Mouse (Mus musculus): ENCODE data around the gene Lsp1. TPM values are rescaled to one million over a fixed set of nuclear protein-coding genes. Genes with fewer than 3 reads are reported as not detected.

Lsp1 gene
- total and polyA plus RNA-seq, 2 experiments: 1.4 to 6.0 TPM

GRCm38 (mm10) chr7:142533059-142533855 is 72.6 kb downstream of the Lsp1 start:
- peak; percentile 75 for DNase-seq (ENCODE audit: extremely low read depth, low read depth, low spot score)
- Histone ChIP-seq H3K27me3 (ENCODE audit: control insufficient read depth, insufficient read depth, low read length) (no peaks in the 10 kb centered on the region), H3K4me1 (ENCODE audit: control insufficient read depth, insufficient read depth, low read length) (peaks cover 12% of the 10 kb centered on the region), H3K4me3 (ENCODE audit: insufficient read depth, low read depth, low read length) (peak overlapping the region; percentile 77), H3K79me2 (ENCODE audit: control insufficient read depth, insufficient read depth, low read length) (no peaks in the 10 kb centered on the region), H3K27ac (replicated peaks; ENCODE audit: insufficient read depth, low read depth, low read length) (peak overlapping the region; percentile 45), H3K36me3 (ENCODE audit: control insufficient read depth, insufficient read depth, low read length) (no peaks in the 10 kb centered on the region), H3K9ac (ENCODE audit: low read depth, low read length) (peak overlapping the region; percentile 71)
- TF ChIP-seq POLR2A (IDR thresholded peaks at IDR 0.05; ENCODE audit: extremely low read depth, insufficient read depth, low read length): no peak
- peak; percentile 86 for TF ChIP-seq CTCF (IDR thresholded peaks at IDR 0.05; ENCODE audit: low read depth, low read length)
- 1% methylated on average over 42 of the region's 44 CpGs for WGBS

GRCm38 (mm10) chr7:142535116-142535515 is 74.5 kb downstream of the Lsp1 start:
- Histone ChIP-seq H3K27ac (replicated peaks; ENCODE audit: insufficient read depth, low read depth, low read length) (peak overlapping the region; percentile 63), H3K36me3 (ENCODE audit: control insufficient read depth, insufficient read depth, low read length) (no peaks in the 10 kb centered on the region), H3K27me3 (ENCODE audit: control insufficient read depth, insufficient read depth, low read length) (no peaks in the 10 kb centered on the region), H3K4me3 (ENCODE audit: insufficient read depth, low read depth, low read length) (no peak overlapping the region), H3K9ac (ENCODE audit: low read depth, low read length) (no peak overlapping the region), H3K4me1 (ENCODE audit: control insufficient read depth, insufficient read depth, low read length) (peaks cover 12% of the 10 kb centered on the region), H3K79me2 (ENCODE audit: control insufficient read depth, insufficient read depth, low read length) (no peaks in the 10 kb centered on the region)
- DNase-seq (ENCODE audit: extremely low read depth, low read depth, low spot score): peak; percentile 19
- WGBS: 42% methylated on average over 4 of the region's 4 CpGs
- TF ChIP-seq POLR2A (IDR thresholded peaks at IDR 0.05; ENCODE audit: extremely low read depth, insufficient read depth, low read length): no peak

GRCm38 (mm10) chr7:142535832-142536231 is 75.2 kb downstream of the Lsp1 start:
- DNase-seq (ENCODE audit: extremely low read depth, low read depth, low spot score): peak; percentile 83
- Histone ChIP-seq H3K9ac (ENCODE audit: low read depth, low read length) (no peak overlapping the region), H3K79me2 (ENCODE audit: control insufficient read depth, insufficient read depth, low read length) (no peaks in the 10 kb centered on the region), H3K4me1 (ENCODE audit: control insufficient read depth, insufficient read depth, low read length) (peaks cover 12% of the 10 kb centered on the region), H3K27me3 (ENCODE audit: control insufficient read depth, insufficient read depth, low read length) (no peaks in the 10 kb centered on the region), H3K4me3 (ENCODE audit: insufficient read depth, low read depth, low read length) (no peak overlapping the region), H3K36me3 (ENCODE audit: control insufficient read depth, insufficient read depth, low read length) (no peaks in the 10 kb centered on the region), H3K27ac (replicated peaks; ENCODE audit: insufficient read depth, low read depth, low read length) (peak overlapping the region; percentile 63)
- TF ChIP-seq POLR2A (IDR thresholded peaks at IDR 0.05; ENCODE audit: extremely low read depth, insufficient read depth, low read length) (no peak), CTCF (IDR thresholded peaks at IDR 0.05; ENCODE audit: low read depth, low read length) (no peak)
- 39% methylated on average over 5 of the region's 5 CpGs for WGBS

GRCm38 (mm10) chr7:142537181-142537580 is 76.6 kb downstream of the Lsp1 start:
- H3K27me3 ChIP-seq (ENCODE audit: control insufficient read depth, insufficient read depth, low read length): no peaks in the 10 kb centered on the region
- no peak overlapping the region for H3K4me3 ChIP-seq (ENCODE audit: insufficient read depth, low read depth, low read length)
- TF ChIP-seq CTCF (IDR thresholded peaks at IDR 0.05; ENCODE audit: low read depth, low read length) (no peak), POLR2A (IDR thresholded peaks at IDR 0.05; ENCODE audit: extremely low read depth, insufficient read depth, low read length) (no peak)
- no peak overlapping the region for H3K27ac ChIP-seq (replicated peaks; ENCODE audit: insufficient read depth, low read depth, low read length)
- no peaks in the 10 kb centered on the region for H3K79me2 ChIP-seq (ENCODE audit: control insufficient read depth, insufficient read depth, low read length)
- no peak overlapping the region for H3K9ac ChIP-seq (ENCODE audit: low read depth, low read length)
- DNase-seq (ENCODE audit: extremely low read depth, low read depth, low spot score): no peak
- H3K36me3 ChIP-seq (ENCODE audit: control insufficient read depth, insufficient read depth, low read length): 0 out of 2 replicates have a peak, but pooled peaks cover 2% of the 10 kb centered on the region
- H3K4me1 ChIP-seq (ENCODE audit: control insufficient read depth, insufficient read depth, low read length): peaks cover 12% of the 10 kb centered on the region
- WGBS: 79% methylated on average over 5 of the region's 5 CpGs

- 18% methylated on average over 6 of the region's 6 CpGs for WGBS
- no peak overlapping the region for H3K27ac ChIP-seq (replicated peaks; ENCODE audit: insufficient read depth, low read depth, low read length)
- peaks cover 12% of the 10 kb centered on the region for H3K4me1 ChIP-seq (ENCODE audit: control insufficient read depth, insufficient read depth, low read length)
Observed at GRCm38 (mm10) chr7:142537879-142538278, 77.3 kb downstream of the Lsp1 start.

GRCm38 (mm10) chr7:142538291-142538690 is 77.7 kb downstream of the Lsp1 start:
- TF ChIP-seq CTCF (IDR thresholded peaks at IDR 0.05; ENCODE audit: low read depth, low read length): no peak
- no peak for TF ChIP-seq POLR2A (IDR thresholded peaks at IDR 0.05; ENCODE audit: extremely low read depth, insufficient read depth, low read length)
- Histone ChIP-seq H3K4me3 (ENCODE audit: insufficient read depth, low read depth, low read length) (no peak overlapping the region), H3K9ac (ENCODE audit: low read depth, low read length) (no peak overlapping the region)

More at GRCm38 (mm10) chr7:142537879-142538278, 77.3 kb downstream of the Lsp1 start:
- TF ChIP-seq CTCF (IDR thresholded peaks at IDR 0.05; ENCODE audit: low read depth, low read length) (peak; percentile 76), POLR2A (IDR thresholded peaks at IDR 0.05; ENCODE audit: extremely low read depth, insufficient read depth, low read length) (no peak)
- Histone ChIP-seq H3K36me3 (ENCODE audit: control insufficient read depth, insufficient read depth, low read length) (0 out of 2 replicates have a peak, but pooled peaks cover 2% of the 10 kb centered on the region), H3K9ac (ENCODE audit: low read depth, low read length) (no peak overlapping the region), H3K79me2 (ENCODE audit: control insufficient read depth, insufficient read depth, low read length) (no peaks in the 10 kb centered on the region), H3K27me3 (ENCODE audit: control insufficient read depth, insufficient read depth, low read length) (no peaks in the 10 kb centered on the region), H3K4me3 (ENCODE audit: insufficient read depth, low read depth, low read length) (no peak overlapping the region)
- DNase-seq (ENCODE audit: extremely low read depth, low read depth, low spot score): no peak

More at GRCm38 (mm10) chr7:142538291-142538690, 77.7 kb downstream of the Lsp1 start:
- H3K36me3 ChIP-seq (ENCODE audit: control insufficient read depth, insufficient read depth, low read length): 0 out of 2 replicates have a peak, but pooled peaks cover 2% of the 10 kb centered on the region
- no peak for DNase-seq (ENCODE audit: extremely low read depth, low read depth, low spot score)
- H3K27ac ChIP-seq (replicated peaks; ENCODE audit: insufficient read depth, low read depth, low read length): no peak overlapping the region
- no peaks in the 10 kb centered on the region for H3K27me3 ChIP-seq (ENCODE audit: control insufficient read depth, insufficient read depth, low read length)
- WGBS: 67% methylated on average over 4 of the region's 4 CpGs
- no peaks in the 10 kb centered on the region for H3K79me2 ChIP-seq (ENCODE audit: control insufficient read depth, insufficient read depth, low read length)
- H3K4me1 ChIP-seq (ENCODE audit: control insufficient read depth, insufficient read depth, low read length): peaks cover 12% of the 10 kb centered on the region
